Mouse (Mus musculus): Measurements from ENCODE around the gene Mtmr10. TPM values are rescaled to one million over a fixed set of nuclear protein-coding genes. Genes with fewer than 3 reads are reported as not detected.
A peak's percentile ranks its signal among the peaks of the same experiment; 100 is the strongest.

Mtmr10 gene
- polyA plus RNA-seq, 1 experiment from 2014 or later: 17.7 TPM

GRCm38 (mm10) chr7:64312811-64313210 is 25.4 kb downstream of the Mtmr10 start:
- Histone ChIP-seq H3K36me3 (ENCODE audit: control insufficient read depth, insufficient read depth, low read length) (no peaks in the 10 kb centered on the region; the same call in none of the 2 replicates), H3K9me3 (ENCODE audit: control insufficient read depth, low read length) (no peaks in the 10 kb centered on the region), H3K27ac (ENCODE audit: low read depth, low read length) (no peak overlapping the region), H3K4me2 (no peak overlapping the region), H3K4me1 (ENCODE audit: control insufficient read depth, insufficient read depth, low read length) (no peaks in the 10 kb centered on the region), H3K9ac (ENCODE audit: low read length) (no peak overlapping the region), H3K27me3 (ENCODE audit: control insufficient read depth, insufficient read depth, low read length) (no peaks in the 10 kb centered on the region), H3K4me3 (ENCODE audit: low read depth, low read length) (no peak overlapping the region)
- no peak for ATAC-seq (ENCODE audit: low FRiP score)
- no peak for DNase-seq (ENCODE audit: low spot score, missing footprints)
- WGBS: 94% methylated on average over 7 of the region's 7 CpGs

- Histone ChIP-seq H3K4me2 (no peak overlapping the region), H3K27ac (ENCODE audit: low read depth, low read length) (no peak overlapping the region), H3K36me3 (ENCODE audit: control insufficient read depth, insufficient read depth, low read length) (peaks cover 6% of the 10 kb centered on the region; the same call in 1 of the 2 replicates), H3K4me3 (ENCODE audit: low read depth, low read length) (no peak overlapping the region), H3K9me3 (ENCODE audit: control insufficient read depth, low read length) (no peaks in the 10 kb centered on the region), H3K9ac (ENCODE audit: low read length) (no peak overlapping the region), H3K27me3 (ENCODE audit: control insufficient read depth, insufficient read depth, low read length) (no peaks in the 10 kb centered on the region), H3K4me1 (ENCODE audit: control insufficient read depth, insufficient read depth, low read length) (no peaks in the 10 kb centered on the region)
- DNase-seq (ENCODE audit: low spot score, missing footprints) (no peak), ATAC-seq (ENCODE audit: low FRiP score) (no peak)
- WGBS: 85% methylated on average over 5 of the region's 5 CpGs
Observed at GRCm38 (mm10) chr7:64321125-64321524, 33.7 kb downstream of the Mtmr10 start.

GRCm38 (mm10) chr7:64321658-64322057 is 34.2 kb downstream of the Mtmr10 start:
- no peak overlapping the region for H3K9ac ChIP-seq (ENCODE audit: low read length)
- H3K36me3 ChIP-seq (ENCODE audit: control insufficient read depth, insufficient read depth, low read length): peaks cover 6% of the 10 kb centered on the region; the same call in 1 of the 2 replicates
- H3K27ac ChIP-seq (ENCODE audit: low read depth, low read length): no peak overlapping the region
- no peak overlapping the region for H3K4me2 ChIP-seq
- ATAC-seq (ENCODE audit: low FRiP score): no peak
- WGBS: 74% methylated on average over 4 of the region's 4 CpGs
- no peaks in the 10 kb centered on the region for H3K9me3 ChIP-seq (ENCODE audit: control insufficient read depth, low read length)
- no peak for DNase-seq (ENCODE audit: low spot score, missing footprints)
- no peaks in the 10 kb centered on the region for H3K27me3 ChIP-seq (ENCODE audit: control insufficient read depth, insufficient read depth, low read length)
- H3K4me1 ChIP-seq (ENCODE audit: control insufficient read depth, insufficient read depth, low read length): no peaks in the 10 kb centered on the region
- H3K4me3 ChIP-seq (ENCODE audit: low read depth, low read length): no peak overlapping the region

- no peak overlapping the region for H3K4me3 ChIP-seq (ENCODE audit: low read depth, low read length)
- WGBS: 9% methylated on average over 1 of the region's 1 CpGs
- H3K36me3 ChIP-seq (ENCODE audit: control insufficient read depth, insufficient read depth, low read length): no peaks in the 10 kb centered on the region
- no peaks in the 10 kb centered on the region for H3K4me1 ChIP-seq (ENCODE audit: control insufficient read depth, insufficient read depth, low read length)
- ATAC-seq (ENCODE audit: low FRiP score) (peak; percentile 82; the same call in 1 of the 2 replicates), DNase-seq (ENCODE audit: low spot score, missing footprints) (peak; percentile 98)
- no peak overlapping the region for H3K9ac ChIP-seq (ENCODE audit: low read length)
- H3K27ac ChIP-seq (ENCODE audit: low read depth, low read length): no peak overlapping the region
- no peaks in the 10 kb centered on the region for H3K9me3 ChIP-seq (ENCODE audit: control insufficient read depth, low read length)
- H3K4me2 ChIP-seq: no peak overlapping the region
- H3K27me3 ChIP-seq (ENCODE audit: control insufficient read depth, insufficient read depth, low read length): no peaks in the 10 kb centered on the region
Observed at GRCm38 (mm10) chr7:64326892-64327291, 39.4 kb downstream of the Mtmr10 start.

- H3K4me1 ChIP-seq (ENCODE audit: control insufficient read depth, insufficient read depth, low read length): no peaks in the 10 kb centered on the region
- no peaks in the 10 kb centered on the region for H3K36me3 ChIP-seq (ENCODE audit: control insufficient read depth, insufficient read depth, low read length)
- no peak overlapping the region for H3K27ac ChIP-seq (ENCODE audit: low read depth, low read length)
- WGBS: 89% methylated on average over 4 of the region's 4 CpGs
- H3K4me2 ChIP-seq: no peak overlapping the region
- H3K9me3 ChIP-seq (ENCODE audit: control insufficient read depth, low read length): no peaks in the 10 kb centered on the region
- no peaks in the 10 kb centered on the region for H3K27me3 ChIP-seq (ENCODE audit: control insufficient read depth, insufficient read depth, low read length)
- H3K4me3 ChIP-seq (ENCODE audit: low read depth, low read length): no peak overlapping the region
- no peak overlapping the region for H3K9ac ChIP-seq (ENCODE audit: low read length)
- no peak for DNase-seq (ENCODE audit: low spot score, missing footprints)
- ATAC-seq (ENCODE audit: low FRiP score): no peak
Observed at GRCm38 (mm10) chr7:64327486-64327885, 40.0 kb downstream of the Mtmr10 start.

GRCm38 (mm10) chr7:64331309-64331708 is 43.9 kb downstream of the Mtmr10 start:
- Histone ChIP-seq H3K4me1 (ENCODE audit: control insufficient read depth, insufficient read depth, low read length) (no peaks in the 10 kb centered on the region), H3K27me3 (ENCODE audit: control insufficient read depth, insufficient read depth, low read length) (no peaks in the 10 kb centered on the region), H3K27ac (ENCODE audit: low read depth, low read length) (no peak overlapping the region), H3K4me2 (no peak overlapping the region), H3K36me3 (ENCODE audit: control insufficient read depth, insufficient read depth, low read length) (peaks cover 4% of the 10 kb centered on the region; the same call in 1 of the 2 replicates), H3K9ac (ENCODE audit: low read length) (no peak overlapping the region), H3K4me3 (ENCODE audit: low read depth, low read length) (no peak overlapping the region), H3K9me3 (ENCODE audit: control insufficient read depth, low read length) (no peaks in the 10 kb centered on the region)
- DNase-seq (ENCODE audit: low spot score, missing footprints): no peak
- ATAC-seq (ENCODE audit: low FRiP score): no peak
- 90% methylated on average over 3 of the region's 3 CpGs for WGBS

GRCm38 (mm10) chr7:64332686-64333085 is 45.2 kb downstream of the Mtmr10 start:
- H3K4me3 ChIP-seq (ENCODE audit: low read depth, low read length): no peak overlapping the region
- DNase-seq (ENCODE audit: low spot score, missing footprints) (no peak), ATAC-seq (ENCODE audit: low FRiP score) (no peak)
- no peak overlapping the region for H3K27ac ChIP-seq (ENCODE audit: low read depth, low read length)
- no peaks in the 10 kb centered on the region for H3K9me3 ChIP-seq (ENCODE audit: control insufficient read depth, low read length)
- no peaks in the 10 kb centered on the region for H3K27me3 ChIP-seq (ENCODE audit: control insufficient read depth, insufficient read depth, low read length)
- 100% methylated on average over 1 of the region's 1 CpGs for WGBS
- peaks cover 10% of the 10 kb centered on the region for H3K36me3 ChIP-seq (ENCODE audit: control insufficient read depth, insufficient read depth, low read length)
- no peak overlapping the region for H3K4me2 ChIP-seq
- H3K4me1 ChIP-seq (ENCODE audit: control insufficient read depth, insufficient read depth, low read length): no peaks in the 10 kb centered on the region
- no peak overlapping the region for H3K9ac ChIP-seq (ENCODE audit: low read length)

GRCm38 (mm10) chr7:64347813-64348212 is 60.4 kb downstream of the Mtmr10 start:
- Histone ChIP-seq H3K9me3 (ENCODE audit: control insufficient read depth, low read length) (no peaks in the 10 kb centered on the region), H3K27ac (ENCODE audit: low read depth, low read length) (no peak overlapping the region), H3K27me3 (ENCODE audit: control insufficient read depth, insufficient read depth, low read length) (no peaks in the 10 kb centered on the region), H3K36me3 (ENCODE audit: control insufficient read depth, insufficient read depth, low read length) (peaks cover 9% of the 10 kb centered on the region; the same call in 1 of the 2 replicates), H3K4me1 (ENCODE audit: control insufficient read depth, insufficient read depth, low read length) (no peaks in the 10 kb centered on the region), H3K9ac (ENCODE audit: low read length) (no peak overlapping the region), H3K4me3 (ENCODE audit: low read depth, low read length) (no peak overlapping the region), H3K4me2 (no peak overlapping the region)
- ATAC-seq (ENCODE audit: low FRiP score) (no peak), DNase-seq (ENCODE audit: low spot score, missing footprints) (no peak)
- 87% methylated on average over 1 of the region's 1 CpGs for WGBS

GRCm38 (mm10) chr7:64349147-64349861 is 61.9 kb downstream of the Mtmr10 start:
- no peak for DNase-seq (ENCODE audit: low spot score, missing footprints)
- peaks cover 12% of the 10 kb centered on the region for H3K36me3 ChIP-seq (ENCODE audit: control insufficient read depth, insufficient read depth, low read length)
- ATAC-seq (ENCODE audit: low FRiP score): no peak

More at GRCm38 (mm10) chr7:64349147-64349861, 61.9 kb downstream of the Mtmr10 start:
- WGBS: 93% methylated on average over 15 of the region's 15 CpGs
- Histone ChIP-seq H3K9ac (ENCODE audit: low read length) (no peak overlapping the region), H3K27me3 (ENCODE audit: control insufficient read depth, insufficient read depth, low read length) (no peaks in the 10 kb centered on the region), H3K4me1 (ENCODE audit: control insufficient read depth, insufficient read depth, low read length) (peaks cover 3% of the 10 kb centered on the region; the same call in 1 of the 2 replicates), H3K9me3 (ENCODE audit: control insufficient read depth, low read length) (no peaks in the 10 kb centered on the region), H3K4me2 (no peak overlapping the region), H3K27ac (ENCODE audit: low read depth, low read length) (no peak overlapping the region), H3K4me3 (ENCODE audit: low read depth, low read length) (no peak overlapping the region)

Measured in midbrain, embryonic 11.5 days (tissue).